Mouse (Mus musculus) spleen, adult 2 months (tissue): ENCODE results near the gene Atg4a.

Experiments
- CTCF ChIP-seq: fragments of 200-500 bp; IDR thresholded peaks from 2 replicates; pipeline ENCODE4 v1.5.1; 2011; ENCODE audit warnings: mild to moderate bottlenecking, inconsistent platforms; ENCODE audit not compliant: insufficient read depth, insufficient read length, insufficient replicate concordance; ENCODE audit errors: extremely low read depth
- POLR2A ChIP-seq: fragments of 200-500 bp; IDR thresholded peaks from 2 replicates; pipeline ENCODE4 v1.6.1; 2011; ENCODE audit warnings: low read depth, low read length, inconsistent platforms

GRCm38 (mm10) chrX:141165067-141165466, 208.4 kb downstream of the Atg4a start:
- TF ChIP-seq POLR2A (no peak), CTCF (no peak)
